Mouse (Mus musculus): ENCODE data around the gene Vmn1r230. TPM values are rescaled to one million over a fixed set of nuclear protein-coding genes. Genes with fewer than 3 reads are reported as not detected.

Vmn1r230 gene
- polyA plus RNA-seq (2015; fragmentation: Nextera tagmentation; extraction: Ambion mirVana), result not detected in 2 replicates

- Histone ChIP-seq H3K4me2 (no peak within 1 kb of the TSS), H3K36me3 (no peaks in the 10 kb centered on the region), H3K9ac (no peak within 1 kb of the TSS), H3K4me3 (no peak within 1 kb of the TSS), H3K27me3 (no peaks in the 10 kb centered on the region), H3K9me3 (no peaks in the 10 kb centered on the region), H3K27ac (no peak within 1 kb of the TSS), H3K4me1 (no peaks in the 10 kb centered on the region)
- 13% methylated on average over 1 of the region's 1 CpGs for WGBS
- ATAC-seq (ENCODE audit: insufficient number of reproducible peaks, low FRiP score, low TSS enrichment, low read depth), result no peak
These were observed at the start of gene Vmn1r230 for GRCm38 (mm10) chr17:20840144-20840543. Gene Vmn1r230, plus strand, starts transcription at chr17:20840444.

- H3K4me2 ChIP-seq, result no peak within 1 kb of the TSS
- no peak within 1 kb of the TSS for H3K4me3 ChIP-seq
- no peaks in the 10 kb centered on the region for H3K27me3 ChIP-seq
- H3K27ac ChIP-seq, result no peak within 1 kb of the TSS
- ATAC-seq (ENCODE audit: insufficient number of reproducible peaks, low FRiP score, low TSS enrichment, low read depth), result no peak
- no peak within 1 kb of the TSS for H3K9ac ChIP-seq
- no peaks in the 10 kb centered on the region for H3K36me3 ChIP-seq
- no peaks in the 10 kb centered on the region for H3K4me1 ChIP-seq
- WGBS, result 53% methylated on average over 1 of the region's 1 CpGs
- H3K9me3 ChIP-seq, result no peaks in the 10 kb centered on the region
These were observed 29.0 kb upstream of the Vmn1r230 start, which contains the start of gene Vmn1r229 for GRCm38 (mm10) chr17:20811255-20811654. Gene Vmn1r229, plus strand, starts transcription at chr17:20811555.

Other genes with a start within 250 kb of the Vmn1r230 start
- gene Vmn2r110, start 244.0 kb upstream of the Vmn1r230 start, polyA plus RNA-seq (2015; fragmentation: Nextera tagmentation; extraction: Ambion mirVana), result 0.01 TPM in 1 of 2 replicates, not detected in the other
- gene Fpr-rs3, start 215.6 kb upstream of the Vmn1r230 start, polyA plus RNA-seq (2015; fragmentation: Nextera tagmentation; extraction: Ambion mirVana), result not detected in 2 replicates
- not detected in 2 replicates for gene Vmn1r226, start 157.6 kb upstream of the Vmn1r230 start, polyA plus RNA-seq (2015; fragmentation: Nextera tagmentation; extraction: Ambion mirVana)
- not detected in 2 replicates for gene Vmn1r227, start 110.6 kb upstream of the Vmn1r230 start, polyA plus RNA-seq (2015; fragmentation: Nextera tagmentation; extraction: Ambion mirVana)
- gene Vmn1r228, start 54.3 kb upstream of the Vmn1r230 start, polyA plus RNA-seq (2015; fragmentation: Nextera tagmentation; extraction: Ambion mirVana), result not detected in 2 replicates
- gene Vmn1r229, start 28.9 kb upstream of the Vmn1r230 start, polyA plus RNA-seq (2015; fragmentation: Nextera tagmentation; extraction: Ambion mirVana), result not detected in 2 replicates
- gene Vmn1r231, start 64.6 kb downstream of the Vmn1r230 start, polyA plus RNA-seq (2015; fragmentation: Nextera tagmentation; extraction: Ambion mirVana), result not detected in 2 replicates
- gene Vmn1r232, start 79.3 kb downstream of the Vmn1r230 start, polyA plus RNA-seq (2015; fragmentation: Nextera tagmentation; extraction: Ambion mirVana), result not detected in 2 replicates
- 340 and 361 TPM in 2 replicates for gene Ppp2r1a, start 104.9 kb downstream of the Vmn1r230 start, polyA plus RNA-seq (2015; fragmentation: Nextera tagmentation; extraction: Ambion mirVana)
- gene Vmn1r233, start 156.0 kb downstream of the Vmn1r230 start, polyA plus RNA-seq (2015; fragmentation: Nextera tagmentation; extraction: Ambion mirVana), result not detected in 2 replicates
- 14.7 and 16.6 TPM in 2 replicates for gene Zfp160, start 168.5 kb downstream of the Vmn1r230 start, polyA plus RNA-seq (2015; fragmentation: Nextera tagmentation; extraction: Ambion mirVana)

All from limb, embryonic 15.5 days (tissue).